Mouse (Mus musculus): Measurements from ENCODE around the gene Hmox2.
"Not testable (repeated sequence)": the region's sequence is repeated elsewhere in the genome, so short reads cannot be mapped to it uniquely, and the experiment has no call there.

Hmox2 gene

DNA sequence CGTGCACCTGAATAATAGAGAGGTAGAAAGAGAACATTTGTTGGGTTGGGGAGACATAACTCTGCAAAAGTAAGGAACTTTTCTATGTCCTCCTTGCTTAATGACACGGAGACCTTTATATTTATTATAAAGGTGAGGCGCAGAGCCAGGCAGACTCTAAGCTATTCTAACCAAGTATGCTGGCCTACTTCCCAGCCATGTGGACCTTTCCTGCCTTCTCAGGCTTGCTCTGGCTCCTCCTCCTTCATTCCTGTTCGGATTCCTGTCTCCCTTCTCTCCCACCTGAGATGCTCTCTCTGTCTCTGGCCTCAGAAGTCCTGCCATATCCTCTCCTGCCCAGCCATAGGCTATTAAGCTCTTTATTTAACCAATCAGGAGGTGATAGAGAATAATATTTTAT, 895 bp upstream of the Hmox2 start:
- in situ Hi-C loops (cut with MboI, MseI), result loop anchor here (5.0 kb wide), 1 partner anchor 62 kb away; no protein-coding TSS in a partner anchor

DNA sequence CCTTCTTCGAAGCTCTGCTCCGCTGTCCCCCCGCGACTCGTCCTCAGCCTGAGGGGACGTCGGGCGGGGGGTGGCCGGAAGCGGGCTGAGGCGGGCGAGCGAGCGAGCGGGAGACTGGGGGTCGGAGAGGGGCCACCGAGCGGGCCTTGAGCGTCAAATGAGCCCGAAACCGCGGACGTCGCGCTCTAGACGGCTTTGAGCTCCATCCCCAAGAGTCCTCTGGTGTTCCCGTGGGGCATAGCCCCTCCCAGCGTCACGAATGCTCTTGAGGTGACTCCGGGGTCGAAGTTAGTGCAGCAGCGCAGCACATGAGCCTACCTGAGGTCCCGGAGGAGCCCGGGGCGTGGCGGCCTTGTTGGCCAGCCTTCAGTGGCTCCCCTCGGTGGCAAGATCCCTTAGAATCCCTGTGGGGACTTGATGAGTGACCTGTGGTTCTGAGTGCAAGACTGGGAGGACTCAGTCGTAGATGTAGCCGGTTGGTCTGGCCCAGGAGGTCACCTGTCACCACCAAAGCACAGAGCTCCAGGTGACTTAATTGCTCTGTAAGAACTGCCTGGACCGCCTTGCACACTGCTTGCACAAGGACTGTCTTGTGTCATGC, 467 bp downstream of the Hmox2 start:
- in situ Hi-C loops (cut with MboI, MseI), result loop anchor here (5.0 kb wide), 1 partner anchor 61 kb away; no protein-coding TSS in a partner anchor

DNA sequence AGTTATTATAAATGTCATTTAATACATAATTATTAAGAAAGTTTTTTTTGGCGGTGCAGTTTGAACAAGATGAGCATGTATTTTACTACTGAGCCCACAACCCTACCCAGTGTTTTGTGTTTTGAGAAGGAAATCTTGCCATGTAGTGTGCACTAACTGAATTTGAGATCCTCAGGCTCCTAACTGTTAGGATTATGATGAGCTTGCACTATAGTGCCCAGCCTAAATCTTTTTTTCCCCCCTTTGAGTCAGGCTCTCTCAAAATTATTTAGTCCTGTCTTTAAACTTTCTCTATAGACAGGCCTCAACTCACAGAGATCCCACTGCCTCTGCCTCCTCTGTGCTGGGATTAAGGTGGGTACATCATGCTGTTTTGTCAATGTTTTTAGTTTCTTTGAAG, 1.4 kb downstream of the Hmox2 start:
- in situ Hi-C loops (cut with MboI, MseI), result loop anchor here (5.0 kb wide), 1 partner anchor 60 kb away; no protein-coding TSS in a partner anchor

DNA sequence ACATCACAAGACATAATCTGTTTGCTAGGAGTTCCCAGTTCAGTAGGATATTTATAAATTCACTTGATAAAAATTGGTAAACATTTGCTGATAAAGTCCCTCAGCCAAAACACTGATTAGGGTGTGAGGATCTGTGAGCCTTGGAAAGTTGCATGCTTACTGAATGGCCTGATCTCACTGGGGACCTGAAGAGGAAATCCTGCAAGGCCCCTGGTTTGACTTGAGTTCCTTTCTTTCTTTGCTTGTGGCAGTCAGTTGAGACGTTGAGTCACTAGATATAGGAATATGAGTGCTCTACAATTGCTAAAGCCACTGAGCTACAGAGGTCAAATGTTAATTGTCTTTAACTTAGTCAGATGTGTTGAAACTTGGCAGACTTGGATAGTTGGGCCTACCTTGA, 1.8 kb downstream of the Hmox2 start:
- in situ Hi-C loops (cut with MboI, MseI), result loop anchor here (5.0 kb wide), 1 partner anchor 59 kb away; no protein-coding TSS in a partner anchor

DNA sequence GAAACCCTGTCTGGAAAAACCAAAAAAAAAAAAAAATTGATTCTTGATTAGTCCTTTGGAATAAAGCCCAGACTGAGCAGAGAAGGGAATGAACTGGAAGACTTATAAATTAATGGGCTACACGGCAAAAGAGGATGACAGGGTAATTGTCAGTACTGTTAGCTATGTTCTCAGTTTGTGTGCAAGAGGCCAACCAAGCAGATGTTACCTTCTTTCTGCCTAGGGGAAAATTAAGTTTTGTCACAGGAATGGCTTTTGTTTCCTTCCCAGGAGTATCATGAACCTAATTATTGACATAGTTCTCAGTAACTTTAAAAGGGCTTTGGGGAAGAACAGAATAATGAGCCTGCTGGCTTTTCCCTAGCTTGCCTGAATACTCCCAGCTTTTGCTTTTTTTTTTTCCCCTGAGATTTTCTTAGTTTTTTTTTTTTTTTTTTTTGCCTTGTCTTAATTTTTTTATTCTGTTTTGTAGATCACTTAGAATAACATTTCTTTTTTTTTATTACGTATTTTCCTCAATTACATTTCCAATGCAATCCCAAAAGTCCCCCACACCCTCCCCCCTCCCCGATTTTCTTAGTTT, 4.7 kb downstream of the Hmox2 start:
- in situ Hi-C loops (cut with MboI, MseI), result no loop called here

DNA sequence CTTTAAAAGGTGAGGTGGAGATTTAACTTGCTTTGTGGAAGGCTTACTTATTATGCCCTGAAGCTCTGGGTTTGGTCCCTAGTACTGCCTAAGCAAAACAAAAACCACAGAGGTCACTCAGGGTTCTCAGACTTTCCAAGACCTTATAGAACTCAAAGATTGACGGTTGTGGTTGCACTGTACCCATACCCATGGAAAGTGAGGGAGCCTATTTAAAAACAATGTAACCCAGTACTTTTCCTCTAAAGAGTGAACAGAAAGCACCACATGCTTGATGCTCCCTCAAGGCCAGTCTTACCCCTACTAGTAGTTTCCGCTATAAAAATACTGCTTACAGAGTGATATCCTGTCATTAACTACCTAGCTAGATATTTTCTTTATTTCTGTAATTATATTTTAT, 10.1 kb downstream of the Hmox2 start:
- in situ Hi-C loops (cut with MboI, MseI), result no loop called here

DNA sequence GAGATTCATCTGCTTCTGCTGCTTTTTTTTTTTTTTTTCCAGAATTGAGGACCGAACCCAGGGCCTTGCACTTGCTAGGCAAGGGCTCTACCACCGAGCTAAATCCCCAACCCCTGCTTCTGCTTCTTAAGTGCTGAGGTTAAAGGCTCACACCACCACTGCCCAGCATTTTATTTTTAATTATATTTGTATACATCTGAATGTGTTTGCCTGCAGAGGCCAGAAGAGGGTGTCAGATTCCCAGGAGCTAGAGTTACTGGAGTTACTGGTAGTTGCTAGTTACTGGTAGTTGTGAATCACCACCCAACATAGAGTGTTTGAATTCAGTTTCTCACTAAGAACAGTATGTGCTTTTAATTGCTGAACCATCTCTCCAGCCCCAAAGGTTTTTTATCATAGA, 13.8 kb downstream of the Hmox2 start:
- in situ Hi-C loops (cut with MboI, MseI), result no loop called here

DNA sequence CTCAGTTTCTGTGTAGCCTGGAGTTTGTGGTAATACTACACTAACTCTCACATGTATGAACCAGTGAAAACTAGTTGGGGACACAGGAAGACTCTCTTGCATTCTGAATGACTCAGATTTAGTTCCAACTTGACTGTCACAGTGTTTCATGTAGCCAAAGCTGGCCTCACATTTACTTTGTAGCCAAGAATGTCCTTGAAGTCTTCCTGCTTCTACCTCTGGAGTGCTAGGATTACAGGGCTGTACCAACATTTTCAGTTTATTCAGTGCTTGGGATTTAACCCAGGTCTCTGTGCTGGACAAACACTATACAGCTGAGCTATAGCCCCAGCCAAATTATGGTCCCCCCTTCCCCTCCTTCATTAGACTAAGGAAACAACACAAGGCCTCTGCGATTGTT, 16.0 kb downstream of the Hmox2 start:
- in situ Hi-C loops (cut with MboI, MseI), result no loop called here

DNA sequence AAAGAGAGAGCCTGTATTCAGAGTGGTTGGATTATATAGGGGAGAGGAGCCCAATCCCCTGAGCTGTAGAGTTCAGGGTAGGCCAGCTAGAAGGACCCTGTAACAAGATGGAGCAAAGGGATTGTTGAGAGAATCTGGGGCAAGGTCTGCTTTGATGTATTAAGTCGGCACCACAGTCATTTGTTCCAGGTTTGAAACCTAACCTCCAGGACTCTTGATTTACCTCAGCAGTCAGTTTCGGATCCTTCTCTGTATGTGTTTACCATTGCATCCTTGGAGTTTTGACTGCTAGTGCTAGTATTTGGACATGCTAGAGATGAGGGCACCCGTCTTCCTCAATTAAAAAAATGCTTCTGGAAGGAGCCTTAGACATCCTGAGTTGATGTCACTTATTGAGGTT, 26.0 kb downstream of the Hmox2 start:
- in situ Hi-C loops (cut with MboI, MseI), result no loop called here

DNA sequence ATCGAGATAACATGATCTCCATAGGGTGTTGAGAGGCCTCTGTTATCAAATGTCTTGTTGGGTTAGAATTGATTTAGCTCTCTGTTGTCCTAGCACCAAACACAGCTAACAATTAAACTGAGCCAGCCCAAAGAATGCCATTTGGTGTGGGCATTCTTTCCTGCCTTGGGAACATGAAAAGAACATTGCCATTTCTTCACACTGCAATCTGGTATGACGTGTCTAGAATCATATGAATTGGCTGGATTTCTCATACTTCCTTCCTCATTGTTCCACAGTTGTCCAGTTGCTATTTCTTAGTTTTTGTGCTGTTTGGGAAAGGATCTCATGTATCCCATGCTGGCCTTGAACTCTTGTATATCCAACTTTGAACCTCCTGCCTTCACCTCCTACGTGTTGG, 27.9 kb downstream of the Hmox2 start:
- in situ Hi-C loops (cut with MboI, MseI), result no loop called here

DNA sequence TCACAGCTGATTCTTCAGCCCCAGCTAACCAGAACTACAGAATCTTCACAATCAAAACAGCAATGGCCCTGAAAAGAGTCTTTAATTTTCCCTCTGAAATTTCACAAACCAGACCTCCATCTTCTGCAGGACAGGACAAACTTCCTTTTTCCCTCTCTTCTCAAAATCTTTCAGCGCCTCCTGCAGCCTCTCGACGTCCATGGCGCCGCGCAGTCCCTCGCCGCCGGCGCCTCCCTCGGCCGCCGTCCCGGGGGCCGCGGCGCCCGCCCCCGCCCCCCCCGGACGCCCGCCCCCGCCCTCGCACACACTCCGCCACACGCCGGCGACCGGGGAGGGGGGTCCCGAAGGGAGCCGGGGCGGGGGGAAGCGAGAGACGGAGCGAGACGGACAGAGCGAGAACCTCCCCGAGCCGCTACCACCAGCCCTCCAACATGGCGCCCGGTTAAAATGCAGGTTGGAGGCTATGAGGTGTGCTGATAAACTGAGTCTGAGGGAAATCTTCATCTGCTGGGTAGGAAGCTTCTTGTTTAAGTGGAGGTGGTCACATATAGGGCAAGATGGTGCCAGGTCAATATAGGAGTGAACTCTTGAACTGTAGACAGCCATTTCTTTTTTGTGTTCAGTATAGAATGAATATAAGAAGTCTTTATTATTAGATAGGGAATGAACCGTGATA, 30.6 kb downstream of the Hmox2 start:
- in situ Hi-C loops (cut with MboI, MseI), result not testable (repeated sequence)

DNA sequence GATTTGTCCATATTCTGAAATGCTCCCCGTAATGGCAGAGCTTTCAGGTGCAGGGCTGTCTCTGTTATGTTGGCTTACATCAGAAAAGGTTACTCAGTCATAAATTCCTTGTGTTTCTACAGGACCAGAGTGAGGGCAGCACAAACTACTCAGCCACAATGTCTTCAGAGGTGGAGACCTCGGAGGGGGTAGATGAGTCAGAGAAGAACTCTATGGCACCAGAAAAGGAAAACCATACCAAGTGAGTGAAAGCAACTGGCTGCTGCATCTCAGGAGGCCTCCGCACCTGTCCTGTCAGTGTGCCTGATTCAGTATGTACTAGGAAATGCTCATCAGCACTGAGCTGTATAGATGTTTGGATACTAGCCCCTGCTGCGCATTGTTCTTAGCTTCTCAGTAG, 36.3 kb downstream of the Hmox2 start:
- in situ Hi-C loops (cut with MboI, MseI), result no loop called here

DNA sequence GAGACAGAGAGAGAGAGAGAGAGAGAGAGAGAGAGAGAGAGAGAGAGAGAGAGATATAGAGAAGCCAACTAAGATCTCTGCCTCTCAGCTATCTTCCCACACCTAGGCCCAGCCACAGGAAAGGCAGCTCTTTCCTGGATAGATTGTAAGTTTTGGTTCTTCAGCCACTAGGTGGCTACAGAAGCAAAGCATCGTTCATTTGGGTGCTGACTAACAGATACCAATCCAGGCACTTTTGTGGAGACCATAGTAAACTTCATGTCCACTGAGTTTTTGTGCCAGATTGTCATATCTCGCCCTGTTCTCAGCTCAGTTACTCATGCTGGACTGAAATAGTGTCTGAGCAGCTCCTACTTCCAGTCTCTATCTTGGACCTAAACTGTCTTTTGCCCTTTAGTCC, 37.1 kb downstream of the Hmox2 start:
- in situ Hi-C loops (cut with MboI, MseI), result no loop called here

DNA sequence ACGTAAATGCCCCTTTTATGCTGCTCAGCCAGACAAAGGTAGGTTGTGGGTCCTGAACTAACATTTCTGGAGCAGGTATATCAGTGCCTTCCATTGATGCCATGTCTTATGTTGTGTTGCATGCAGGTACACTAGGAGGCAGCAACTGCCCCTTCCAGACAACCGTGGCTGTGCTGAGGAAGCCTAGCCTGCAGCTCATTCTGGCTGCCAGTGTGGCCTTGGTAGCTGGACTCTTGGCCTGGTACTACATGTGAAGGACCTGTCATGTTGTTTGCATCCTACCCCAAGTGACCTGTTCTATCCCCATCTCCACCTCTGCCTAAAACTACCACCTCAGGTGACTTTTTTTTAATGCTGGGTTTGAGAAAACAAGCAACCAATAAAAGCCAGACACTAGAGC, 39.7 kb downstream of the Hmox2 start:
- in situ Hi-C loops (cut with MboI, MseI), result no loop called here

DNA sequence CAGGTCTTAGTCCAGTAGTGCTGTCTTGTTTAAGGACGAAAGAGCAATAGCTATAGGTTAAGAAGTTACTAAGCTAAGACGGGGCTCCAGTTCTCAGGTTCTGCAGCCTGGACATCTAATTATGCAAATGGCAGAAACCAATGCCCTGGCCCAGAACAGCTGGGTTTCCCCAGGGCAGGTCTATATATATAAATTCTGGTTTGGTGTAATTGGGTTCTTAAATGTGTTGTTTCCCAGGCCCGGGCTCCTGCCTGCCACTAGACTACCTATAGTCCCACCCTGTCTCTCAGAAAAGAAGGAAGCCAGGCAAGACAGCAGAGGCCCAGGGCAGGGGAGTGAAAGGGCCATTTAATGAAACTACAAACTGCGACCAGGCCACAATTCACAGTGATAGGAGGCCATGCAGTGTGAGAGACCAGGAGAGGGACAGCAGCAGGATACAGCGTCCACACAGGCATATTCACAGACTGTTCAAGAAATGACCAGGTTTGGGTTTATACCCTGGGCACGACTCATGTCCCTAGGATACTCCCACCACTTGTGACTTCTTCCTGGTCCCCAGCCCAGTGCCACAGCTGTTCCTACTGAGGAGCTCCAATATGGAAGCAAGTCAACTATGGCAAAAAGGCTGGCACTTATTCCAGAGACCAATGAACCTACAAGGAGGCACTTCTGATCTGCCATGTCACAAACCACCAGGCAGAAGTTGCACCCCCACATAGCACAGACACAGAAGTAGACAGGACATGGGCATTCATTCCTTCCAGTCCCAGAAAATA, 41.0 kb downstream of the Hmox2 start:
- in situ Hi-C loops (cut with MboI, MseI), result no loop called here

DNA sequence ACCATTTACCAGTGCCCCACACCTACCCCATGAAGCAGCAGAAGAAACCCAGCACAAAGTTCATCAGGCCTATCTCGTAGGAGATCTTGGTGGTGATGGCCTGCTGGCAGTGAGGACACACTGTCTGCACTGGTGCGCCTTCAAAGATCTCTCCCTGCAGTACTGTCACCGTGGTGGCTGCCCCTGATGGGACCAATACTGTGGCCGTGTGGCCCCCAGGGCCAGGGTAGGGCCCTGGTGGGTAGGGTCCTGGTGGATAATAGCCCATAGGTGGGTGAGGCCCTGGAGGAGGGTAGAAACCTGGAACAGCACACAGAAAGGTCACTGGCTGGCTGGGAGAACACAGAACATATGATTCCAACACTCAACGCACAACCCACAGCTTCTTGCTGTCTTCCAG, 42.6 kb downstream of the Hmox2 start:
- in situ Hi-C loops (cut with MboI, MseI), result no loop called here

DNA sequence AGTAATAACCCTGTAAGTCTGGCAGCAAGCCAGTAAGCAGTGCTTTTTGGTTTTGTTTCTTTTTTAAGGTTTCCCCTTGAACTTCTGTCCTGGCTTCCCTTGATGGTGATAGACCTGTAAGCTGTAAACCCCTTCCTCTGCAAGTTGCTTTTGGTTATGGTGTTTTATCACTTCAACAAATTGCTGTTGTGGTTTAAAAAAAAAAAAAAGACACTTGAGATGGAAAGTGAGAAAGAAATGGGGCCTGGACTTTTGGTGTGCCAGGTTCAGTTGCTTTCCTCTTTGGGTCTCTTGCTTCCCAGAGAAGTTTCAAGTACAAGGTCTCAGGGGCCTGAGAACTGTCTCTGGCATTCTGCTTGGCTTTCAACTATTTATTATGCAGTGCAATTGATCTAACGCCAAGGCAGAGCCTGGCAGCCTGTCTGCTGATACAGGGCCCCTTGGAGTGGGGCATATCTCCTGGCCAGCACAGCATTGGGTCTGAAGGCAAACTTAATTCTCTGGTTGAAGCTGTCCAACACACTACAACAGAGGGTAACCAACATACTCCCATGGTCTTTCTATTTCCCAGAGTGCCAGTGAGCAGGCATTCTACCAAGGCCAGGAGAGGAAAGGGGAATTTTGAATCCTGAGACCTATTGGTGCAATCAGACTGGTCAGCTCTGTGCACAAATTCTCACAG, 47.3 kb downstream of the Hmox2 start:
- in situ Hi-C loops (cut with MboI, MseI), result loop anchor here (5.0 kb wide), 1 partner anchor 71 kb away; no protein-coding TSS in a partner anchor

DNA sequence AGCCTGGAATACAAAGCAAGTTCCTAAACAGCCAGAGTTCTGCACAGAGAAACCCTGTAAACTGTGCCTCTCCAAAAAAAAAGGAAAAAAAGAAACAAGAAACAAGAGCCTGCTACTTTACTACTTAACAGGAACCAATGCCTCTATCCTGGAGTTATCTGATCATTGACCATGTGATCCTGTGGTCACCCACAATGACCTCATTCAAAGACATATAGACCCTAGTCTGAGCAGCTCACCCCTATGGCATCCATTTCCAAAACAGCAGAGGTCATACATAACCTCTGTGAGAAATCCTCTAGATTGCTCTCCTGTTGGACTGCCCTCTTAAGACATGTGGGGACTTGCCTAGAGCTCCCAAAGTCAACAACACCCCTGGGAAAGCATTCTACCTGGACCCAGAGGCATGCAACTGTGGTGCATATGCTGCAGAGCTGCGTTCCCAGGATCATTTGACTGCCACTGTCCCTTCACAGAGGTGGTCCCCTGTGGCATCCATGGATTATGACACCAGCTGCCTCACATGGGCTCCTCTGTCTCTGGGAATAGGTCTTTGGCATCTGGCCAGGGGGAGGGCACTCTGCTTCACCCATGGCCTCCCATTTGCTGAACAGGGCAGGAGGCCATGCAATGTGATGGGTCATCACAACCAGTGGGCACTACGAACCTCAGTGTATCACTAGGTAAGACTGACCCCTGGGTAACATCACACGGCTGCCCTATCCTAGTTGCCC, 51.2 kb downstream of the Hmox2 start:
- in situ Hi-C loops (cut with MboI, MseI), result no loop called here

DNA sequence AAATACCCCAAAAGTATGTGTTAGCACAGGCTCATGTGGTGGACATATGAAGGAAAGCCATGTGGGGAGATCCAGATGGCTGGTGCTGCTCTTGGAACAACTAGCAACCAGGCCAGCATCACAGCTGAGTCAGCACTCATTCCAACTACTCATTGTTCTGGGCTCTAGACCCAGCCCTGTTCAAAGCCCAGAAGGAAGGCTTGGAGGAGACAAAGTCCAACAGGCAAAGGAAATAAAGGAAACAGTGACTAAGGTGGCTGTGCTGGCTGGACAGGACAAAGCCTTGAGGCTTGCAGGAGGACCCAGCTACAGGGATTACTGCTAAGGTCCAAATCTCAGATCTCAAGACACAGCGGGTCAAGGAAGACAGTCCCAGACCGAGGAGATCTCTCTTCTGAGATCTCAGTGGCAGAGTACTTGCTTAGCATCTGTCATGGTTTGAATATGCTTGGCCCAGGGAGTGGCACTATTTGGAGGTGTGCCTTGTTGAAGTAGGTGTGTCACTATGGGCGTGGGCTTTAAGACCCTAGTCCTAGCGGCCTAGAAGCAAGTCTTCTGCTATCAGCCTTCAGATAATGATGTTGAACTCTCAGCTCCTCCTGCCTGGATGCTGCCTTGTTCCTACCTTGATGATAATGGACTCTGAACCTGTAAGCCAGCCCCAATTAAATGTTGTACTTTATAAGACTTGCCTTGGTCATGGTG, 51.9 kb downstream of the Hmox2 start:
- in situ Hi-C loops (cut with MboI, MseI), result no loop called here

DNA sequence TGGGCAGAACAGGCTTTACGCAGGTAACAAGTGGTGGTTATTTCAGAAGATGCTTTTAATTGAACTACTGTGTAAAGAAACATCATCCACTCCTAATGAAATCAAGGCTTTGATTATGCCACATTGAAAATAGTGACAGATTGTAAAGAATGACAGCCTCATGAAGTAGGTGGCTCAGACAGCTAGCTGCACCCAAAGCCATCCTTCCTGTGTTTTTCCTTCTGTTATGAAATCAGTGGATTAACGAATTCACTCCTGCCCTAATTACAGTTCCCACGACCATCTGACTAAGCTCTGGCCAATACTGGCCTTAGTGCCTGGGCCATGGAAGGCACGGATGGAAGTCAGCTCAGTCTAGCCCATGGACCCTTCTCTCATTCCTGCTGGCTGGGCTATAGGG, 52.8 kb downstream of the Hmox2 start:
- in situ Hi-C loops (cut with MboI, MseI), result no loop called here

Data from T-helper 2 cell (primary cell).